21 mouse cellular contexts compared by ENCODE assay signal in the genomic region with DNA sequence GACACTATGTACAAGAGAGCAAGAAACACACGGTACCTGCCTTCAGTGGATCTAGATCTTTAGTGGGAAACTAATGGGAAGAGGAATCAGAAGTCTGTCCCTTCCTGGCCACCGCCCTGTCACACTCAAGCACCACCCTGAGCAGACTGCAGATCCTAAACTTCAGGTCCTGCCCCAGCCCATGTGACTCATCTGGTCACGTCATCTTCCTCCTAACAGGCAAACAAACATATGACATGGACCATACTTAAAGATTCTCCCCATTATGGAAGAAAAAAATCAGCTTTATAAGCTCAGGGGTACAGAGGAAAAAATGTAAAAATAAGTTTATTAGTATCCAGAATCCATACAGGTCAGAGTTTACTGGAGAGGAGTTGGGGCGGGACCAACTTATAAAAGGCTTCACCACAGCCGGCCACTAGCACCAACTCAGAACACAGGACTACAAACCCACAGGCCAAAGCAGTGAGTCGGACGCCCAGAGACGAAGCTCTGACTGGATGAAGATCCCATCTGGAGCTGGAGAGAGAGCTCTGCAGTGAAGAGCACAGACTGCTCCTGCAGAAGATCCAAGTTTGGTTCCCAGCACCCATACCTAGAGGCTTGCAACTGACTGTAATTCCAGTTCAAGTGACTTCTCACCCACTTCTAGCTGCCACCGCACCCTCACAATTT. TPM values are rescaled to one million over a fixed set of nuclear protein-coding genes. Genes with fewer than 3 reads are reported as not detected.
DNase-seq lines count a peak whose midpoint lies in the region; ATAC-seq and TF ChIP-seq lines count a peak whose summit lies in the region.
"Had no signal": no experiment of that assay in that cellular context is flagged by ENCODE, and none has a peak within 500 bp of the region (broad histone marks: within the 10 kb centered on the region; RNA-seq: fewer than 3 reads in every experiment).

No protein-coding gene starts in this region.

- TF ChIP-seq EP300 in heart, adult 2 months (IDR thresholded peaks at IDR 0.05; ENCODE audit: insufficient read depth, low read depth, low read length) = no peak

- H3K79me3 ChIP-seq in C2C12 (ENCODE audit: low read depth) = peaks cover 99% of the 10 kb centered on the region

- no peak for TF ChIP-seq POLR2A in heart, adult 2 months (IDR thresholded peaks at IDR 0.05; ENCODE audit: insufficient read depth, low read depth, low read length)
- TF ChIP-seq POLR2A in myocyte (IDR thresholded peaks at IDR 0.05; ENCODE audit: insufficient read length, low read depth) = no peak

- peaks cover 3% of the 10 kb centered on the region for H3K36me3 ChIP-seq in heart, adult 2 months (ENCODE audit: control insufficient read depth, insufficient read depth, low read length)
- no peaks in the 10 kb centered on the region for H3K36me3 ChIP-seq in lung, embryonic 14.5 days (ENCODE audit: insufficient read depth)
- peaks cover 23% of the 10 kb centered on the region for H3K36me3 ChIP-seq in C2C12 (ENCODE audit: control insufficient read depth, insufficient read depth)
- H3K36me3 ChIP-seq in myocyte (ENCODE audit: control insufficient read depth, insufficient read depth) = no peaks in the 10 kb centered on the region
- H3K36me3 ChIP-seq: embryonic facial prominence, embryonic 12.5 days; G1E; hindbrain, embryonic 15.5 days had no signal

- H3K79me2 ChIP-seq in heart, adult 2 months (replicated peaks; ENCODE audit: control insufficient read depth, insufficient read depth, low read length) = peaks cover 5% of the 10 kb centered on the region; the same call in 1 of the 2 replicates
- H3K79me2 ChIP-seq in C2C12 (ENCODE audit: control insufficient read depth, insufficient read depth) (peaks cover 100% of the 10 kb centered on the region), myocyte (ENCODE audit: control insufficient read depth, insufficient read depth) (peaks cover 99% of the 10 kb centered on the region)

- H3K4me3 ChIP-seq in heart, adult 2 months = no peak overlapping the region
- no peak overlapping the region for H3K4me3 ChIP-seq in lung, embryonic 14.5 days (ENCODE audit: low read depth, low read length)
- H3K4me3 ChIP-seq in C2C12 (ENCODE audit: insufficient read depth, poor library complexity, severe bottlenecking) = no peak overlapping the region
- no peak overlapping the region for H3K4me3 ChIP-seq in myocyte
- H3K4me3 ChIP-seq: embryonic facial prominence, embryonic 12.5 days; hindbrain, embryonic 15.5 days; liver, embryonic 13.5 days; midbrain, embryonic 10.5 days had no signal

- 62% methylated on average over 9 of the region's 9 CpGs for WGBS in heart, adult 2 months
- 80% methylated on average over 9 of the region's 9 CpGs for WGBS in lung, embryonic 14.5 days

- TF ChIP-seq CTCF in heart, adult 2 months (IDR thresholded peaks at IDR 0.05) = no peak
- no peak for TF ChIP-seq CTCF in lung, embryonic 14.5 days (IDR thresholded peaks at IDR 0.05; ENCODE audit: low read depth)
- TF ChIP-seq CTCF in C2C12 (IDR thresholded peaks at IDR 0.05; ENCODE audit: control insufficient read depth, insufficient read depth, insufficient read length) = no peak

- H3K4me1 ChIP-seq in heart, adult 2 months (ENCODE audit: control insufficient read depth, insufficient read depth, low read length) = peaks cover 37% of the 10 kb centered on the region
- H3K4me1 ChIP-seq in lung, embryonic 14.5 days (ENCODE audit: insufficient read depth) = peaks cover 41% of the 10 kb centered on the region
- H3K4me1 ChIP-seq: midbrain, embryonic 10.5 days had no signal

- no peaks in the 10 kb centered on the region for H3K9me3 ChIP-seq in lung, embryonic 14.5 days (ENCODE audit: low read depth, low read length)
- H3K9me3 ChIP-seq: embryonic facial prominence, embryonic 12.5 days; G1E; hindbrain, embryonic 15.5 days; liver, embryonic 13.5 days had no signal

- H3K4me2 ChIP-seq in lung, embryonic 14.5 days = no peak overlapping the region
- H3K4me2 ChIP-seq in myocyte (ENCODE audit: low read depth) = peak overlapping the region; percentile 45
- H3K4me2 ChIP-seq: embryonic facial prominence, embryonic 12.5 days; hindbrain, embryonic 15.5 days; liver, embryonic 13.5 days had no signal

- no peak for ATAC-seq in lung, embryonic 14.5 days (ENCODE audit: insufficient read depth)
- ATAC-seq: CD4-positive, CD25-positive, alpha-beta regulatory T cell, adult 4 months had no signal

- H3ac ChIP-seq in C2C12 (ENCODE audit: control insufficient read depth, insufficient read length, low read depth) (no peak overlapping the region), myocyte (ENCODE audit: control insufficient read depth, insufficient read length) (no peak overlapping the region)

- H3K27ac ChIP-seq in heart, adult 2 months = peak overlapping the region; percentile 59
- 0 out of 2 replicates have a peak overlapping the region, but pooled peaks have one; percentile 25 for H3K27ac ChIP-seq in lung, embryonic 14.5 days (ENCODE audit: low read depth)
- H3K27ac ChIP-seq: embryonic facial prominence, embryonic 12.5 days; hindbrain, embryonic 15.5 days; midbrain, embryonic 10.5 days had no signal

- no peak overlapping the region for H3K9ac ChIP-seq in heart, adult 2 months (ENCODE audit: low read depth, low read length)
- no peak overlapping the region for H3K9ac ChIP-seq in lung, embryonic 14.5 days
- H3K9ac ChIP-seq: embryonic facial prominence, embryonic 12.5 days; hindbrain, embryonic 15.5 days; liver, embryonic 13.5 days had no signal

- H3K27me3 ChIP-seq in heart, adult 2 months (ENCODE audit: control insufficient read depth, insufficient read depth, low read length) = no peaks in the 10 kb centered on the region
- no peaks in the 10 kb centered on the region for H3K27me3 ChIP-seq in lung, embryonic 14.5 days (ENCODE audit: insufficient read depth, low read length)
- no peaks in the 10 kb centered on the region for H3K27me3 ChIP-seq in C2C12 (ENCODE audit: control insufficient read depth, insufficient read depth, insufficient read length)
- H3K27me3 ChIP-seq in myocyte (ENCODE audit: control insufficient read depth, insufficient read depth, insufficient read length) = no peaks in the 10 kb centered on the region
- H3K27me3 ChIP-seq: embryonic facial prominence, embryonic 12.5 days; hindbrain, embryonic 15.5 days; liver, embryonic 13.5 days had no signal

- intact Hi-C loops in heart, adult 2 months (cut with DNase I) = no loop called here

- DNase-seq in heart, adult 2 months = no peak
- no peak for DNase-seq in heart, postnatal 4 days
- DNase-seq in lung, embryonic 14.5 days = no peak
- DNase-seq in lung, postnatal 10 days = no peak
- DNase-seq in B cell, adult 2 months = no peak
- DNase-seq: adrenal gland, postnatal 36 days; gastrocnemius, postnatal 14 days; heart, postnatal 14 days; kidney, adult 18-20 months; kidney, postnatal 14 days; left cerebral cortex, postnatal 4 days; liver, embryonic 13.5 days; right cerebral cortex, postnatal 14 days; thymus, postnatal 36 days had no signal

TF ChIP-seq in C2C12, 6 proteins besides CTCF, POLR2A, EP300 and RAD21:
- TF ChIP-seq MYOD1 (IDR thresholded peaks at IDR 0.05; ENCODE audit: control insufficient read depth, insufficient read length, low read depth) (no peak), USF1 (IDR thresholded peaks at IDR 0.05; ENCODE audit: low read depth) (peak; percentile 78), MAX (IDR thresholded peaks at IDR 0.05) (no peak), MYOG (IDR thresholded peaks at IDR 0.05; ENCODE audit: control insufficient read depth, extremely low read depth, insufficient read length) (no peak), FOSL1 (IDR thresholded peaks at IDR 0.05; ENCODE audit: insufficient read depth, low read length, poor library complexity, severe bottlenecking) (no peak)
TF ChIP-seq in C2C12: peak in this region for 1.

TF ChIP-seq in myocyte, 11 proteins besides CTCF, POLR2A, EP300 and RAD21:
- TF ChIP-seq CEBPB (IDR thresholded peaks at IDR 0.05; ENCODE audit: insufficient read depth, poor library complexity, severe bottlenecking) = no peak
- TF ChIP-seq USF1 (IDR thresholded peaks at IDR 0.05; ENCODE audit: low read depth) = peak; percentile 81
- no peak for TF ChIP-seq TCF3 (IDR thresholded peaks at IDR 0.05; ENCODE audit: insufficient read length, low read depth)
- TF ChIP-seq TCF12 (IDR thresholded peaks at IDR 0.05; ENCODE audit: insufficient read depth, poor library complexity, severe bottlenecking) = no peak
- no peak for TF ChIP-seq MYOG (IDR thresholded peaks at IDR 0.05; ENCODE audit: control insufficient read depth in 1 of 3, insufficient read depth in 1 of 3, insufficient read length in 2 of 3, low read depth in 2 of 3)
- no peak for TF ChIP-seq REST (IDR thresholded peaks at IDR 0.05; ENCODE audit: insufficient read depth, insufficient read length)
- no peak for TF ChIP-seq MYOD1 (IDR thresholded peaks at IDR 0.05; ENCODE audit: control insufficient read depth in 1 of 3, insufficient read length in 2 of 3, low read depth in 2 of 3)
TF ChIP-seq in myocyte: peak in this region for 1.

RNA-seq across cellular contexts. Expression of a gene that starts 19.5 kb away (rescaled TPM):
- 10 to 100 TPM; 52.1 to 57.4 TPM for total RNA-seq in heart, adult 2 months (2021)
- polyA plus RNA-seq in heart, adult 2 months (2012; rRNA removed) = 15.3 and 24.7 TPM in 2 replicates
- 10 to 100 TPM; 83.4 to 89.7 TPM for total RNA-seq in heart, postnatal 4 days (2021)
- polyA plus RNA-seq in lung, embryonic 14.5 days (2014; fragmentation: Nextera tagmentation; extraction: Ambion mirVana) = 35.7 and 37.1 TPM in 2 replicates
- polyA plus RNA-seq in C2C12 (2012; fragmentation: generic; extraction: Trizol) (23.7 TPM), myocyte (2012; fragmentation: generic; extraction: Trizol) (25.8 TPM)
- polyA plus RNA-seq: G1E had no signal
